Mouse (Mus musculus) brain, adult 2 months (tissue): Measurements from ENCODE around the gene Nmnat1.

Experiments
- DNase-seq: peaks from one replicate; pipeline ENCODE4 v3.0.0; 2011; ENCODE audit warnings: low read depth, low spot score

Nmnat1 gene

DNA sequence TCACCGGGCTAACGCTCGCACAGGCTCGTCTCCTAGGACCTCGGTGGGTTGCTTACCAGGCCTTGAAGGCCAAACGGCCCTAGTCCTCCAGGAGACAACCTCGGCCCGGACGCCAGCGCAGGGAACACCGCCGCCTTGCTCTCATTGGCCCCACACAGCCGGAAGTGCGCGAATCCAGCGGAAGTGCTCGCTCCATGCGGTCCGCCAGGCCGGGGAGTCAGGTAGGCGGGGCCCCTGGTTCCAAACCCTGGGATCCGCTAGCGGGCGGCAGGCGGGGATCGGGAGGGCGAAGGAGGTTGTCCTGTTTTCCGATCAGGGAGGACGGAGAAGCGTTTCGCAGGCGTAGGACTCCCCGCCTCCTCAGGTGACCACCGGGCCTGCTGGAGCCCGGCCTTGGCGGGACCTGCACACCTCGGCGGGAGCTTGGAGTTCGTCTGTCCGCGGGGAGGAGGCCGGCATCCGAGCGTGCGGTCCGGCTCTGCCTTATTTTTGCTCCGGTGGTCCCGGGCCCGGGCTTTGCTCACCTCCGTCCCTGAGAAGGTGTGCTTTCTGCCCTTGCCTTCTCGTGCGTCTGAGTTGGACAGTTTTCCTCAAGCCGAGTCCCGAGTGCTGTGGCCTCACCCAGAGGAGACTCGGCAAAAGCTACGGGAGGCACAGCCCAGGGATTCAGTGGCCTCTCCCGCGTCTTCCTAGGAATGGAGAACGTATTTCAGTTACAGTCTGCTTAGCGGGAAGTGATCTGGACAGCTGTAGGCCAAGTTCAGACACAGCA lies at the start of gene Nmnat1, which contains the start of gene Lzic:
Nmnat1 (minus strand) TSS at position 150 of the 772 bp plus-strand sequence.
Lzic (plus strand) TSS at position 177 of the 772 bp plus-strand sequence.
- DNase-seq, result peak; percentile 97

GRCm38 (mm10) chr4:149529691-149530090 lies 44.7 kb upstream of the Nmnat1 start:
- DNase-seq, result no peak

- DNase-seq, result no peak
Measured at GRCm38 (mm10) chr4:149527621-149528354, 42.8 kb upstream of the Nmnat1 start.

DNA sequence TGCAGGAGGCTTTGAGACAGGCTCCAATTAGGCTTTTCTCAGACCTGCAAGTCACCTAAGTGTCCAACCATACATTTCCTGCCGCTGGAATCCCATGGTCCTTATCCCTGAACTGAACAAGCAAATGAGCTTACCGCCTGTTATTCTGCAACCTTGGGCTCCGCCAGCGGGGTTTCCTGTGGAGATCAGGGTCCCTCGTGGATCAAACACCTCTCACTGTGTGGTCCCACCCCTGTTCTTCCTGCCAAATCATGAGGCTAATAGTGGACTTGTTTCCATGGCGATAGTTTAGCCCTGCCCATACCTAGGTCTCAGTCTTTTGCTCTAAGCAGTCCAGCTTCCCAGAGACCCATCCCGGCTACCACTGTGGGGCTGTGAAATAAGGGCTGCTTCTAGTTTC lies 41.3 kb upstream of the Nmnat1 start:
- DNase-seq, result peak; percentile 47

GRCm38 (mm10) chr4:149525811-149526210 lies 40.8 kb upstream of the Nmnat1 start:
- DNase-seq, result no peak

- DNase-seq, result no peak
Measured at GRCm38 (mm10) chr4:149525170-149525569, 40.2 kb upstream of the Nmnat1 start.

DNA sequence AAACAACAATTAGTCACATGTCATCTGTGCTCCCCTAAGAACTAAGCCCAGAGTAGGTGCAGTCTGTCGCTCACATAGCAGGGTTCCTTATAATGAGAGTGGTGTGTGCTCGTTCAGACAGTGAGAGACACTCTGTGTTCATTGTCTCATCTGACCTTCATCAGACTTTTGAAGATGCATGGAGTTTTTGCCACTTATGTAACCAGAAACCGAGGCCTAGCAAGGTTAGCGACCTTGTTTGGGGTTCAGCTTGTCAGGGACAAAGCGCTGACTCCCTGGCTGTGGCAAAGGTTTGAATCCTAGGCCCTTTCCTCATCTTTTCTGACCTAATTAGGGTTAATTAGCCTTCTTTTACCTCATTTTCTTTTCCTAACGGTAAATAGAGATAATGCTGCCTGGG lies 39.0 kb upstream of the Nmnat1 start:
- no peak for DNase-seq

DNA sequence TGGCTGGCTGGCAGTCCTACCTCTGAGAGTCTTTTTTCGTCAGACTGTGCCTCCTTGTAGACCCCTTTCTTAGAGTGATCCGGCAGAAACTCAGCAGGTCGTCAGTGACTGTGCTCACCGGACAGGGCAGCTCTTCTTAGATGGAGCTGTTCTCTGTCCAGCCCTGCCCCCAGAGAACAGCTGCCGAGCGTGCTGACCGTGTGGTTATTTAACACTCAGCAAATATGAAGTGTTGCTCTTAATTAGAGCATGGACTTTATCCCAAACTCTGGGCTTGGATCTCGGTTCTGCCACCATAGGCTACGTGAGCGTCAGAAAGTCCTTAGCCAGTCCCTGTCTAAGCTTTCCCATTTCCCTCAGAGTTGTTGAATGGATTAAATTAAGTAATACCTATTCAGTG lies 36.3 kb upstream of the Nmnat1 start:
- DNase-seq, result no peak

DNA sequence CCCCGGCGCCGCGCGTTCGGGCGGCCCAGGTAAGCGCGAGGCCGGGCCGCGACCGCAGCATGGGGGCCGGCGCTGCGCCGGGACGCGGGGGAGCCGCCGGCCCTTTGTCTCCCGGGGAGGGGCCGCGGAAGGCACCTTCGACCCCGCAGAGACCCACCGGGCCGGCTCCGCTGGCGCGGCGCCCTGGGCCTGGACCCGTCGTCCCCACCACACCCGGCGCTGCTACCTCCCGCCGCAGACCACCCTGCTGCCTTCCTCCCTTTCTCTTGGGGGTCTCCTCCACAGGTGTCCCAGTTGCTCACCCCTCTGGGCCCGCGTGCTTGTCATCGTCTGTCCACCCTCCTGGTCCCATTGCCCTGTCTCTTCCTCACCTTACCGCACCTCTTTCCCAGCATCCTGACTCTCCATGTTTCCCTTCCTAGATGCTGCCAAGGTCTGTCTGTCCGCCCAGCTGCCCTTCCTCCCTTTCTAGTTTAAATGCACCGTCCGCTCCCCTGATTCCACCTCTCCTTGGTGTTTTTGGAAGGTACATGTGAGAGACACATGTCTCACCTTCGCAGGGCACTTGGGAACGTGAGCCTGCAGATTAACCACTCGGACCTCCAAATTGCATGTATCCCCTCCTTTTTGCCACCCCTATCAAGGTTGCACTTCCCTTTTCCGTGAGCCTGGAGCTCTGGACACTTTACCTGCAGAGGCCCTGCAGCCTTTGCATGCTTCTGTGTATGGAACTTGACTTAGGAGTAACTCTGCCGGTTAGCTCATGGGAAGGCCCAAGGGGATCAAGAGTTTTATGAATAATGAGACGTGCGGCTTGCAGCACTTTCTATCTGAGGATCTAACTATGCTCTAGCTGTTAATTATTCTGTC lies 33.6 kb upstream of the Nmnat1 start:
- DNase-seq, result no peak

- peak; percentile 98 for DNase-seq
Measured at GRCm38 (mm10) chr4:149517868-149518340, 32.9 kb upstream of the Nmnat1 start, which contains the start of gene Ctnnbip1. TSS of gene Ctnnbip1 (plus strand) at chr4:149518236.

DNA sequence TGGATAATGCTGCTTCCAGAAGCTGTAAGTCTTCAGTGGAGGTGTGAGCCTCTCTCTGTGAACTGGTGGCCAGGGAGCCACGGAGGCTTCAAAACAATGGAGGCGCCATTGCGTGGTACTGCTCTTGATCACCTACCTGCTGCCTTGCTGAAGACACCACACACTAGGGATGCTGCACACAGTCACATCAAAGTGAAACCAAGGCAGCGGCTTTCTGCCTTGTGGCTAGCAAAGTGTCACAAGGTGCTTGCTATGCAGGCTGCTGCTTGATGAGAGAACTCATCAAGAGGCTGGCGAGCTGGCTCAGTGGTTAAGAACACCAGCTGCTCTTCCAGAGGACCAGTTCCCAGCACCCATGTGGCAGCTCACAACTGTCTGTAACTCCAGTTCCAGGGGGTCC lies 30.7 kb upstream of the Nmnat1 start:
- DNase-seq, result no peak

DNA sequence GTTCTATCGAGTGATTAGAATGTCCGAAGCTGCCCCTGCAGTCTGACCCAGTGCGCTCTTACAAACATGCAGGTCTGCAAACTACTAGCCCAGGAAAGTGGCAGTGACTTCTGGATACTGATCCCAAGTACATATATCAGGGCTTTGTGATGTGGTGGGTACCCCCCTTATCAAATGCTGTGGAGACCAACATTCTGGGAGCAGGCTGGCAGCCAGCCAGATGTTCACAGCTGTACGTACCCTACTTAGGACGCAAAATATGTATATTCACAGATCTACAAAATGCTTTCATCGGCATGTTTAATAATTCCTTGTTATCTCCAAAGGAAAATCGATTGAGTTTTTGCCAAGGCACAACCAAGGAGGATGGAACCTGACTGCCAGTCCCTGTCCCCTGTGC lies 27.1 kb upstream of the Nmnat1 start:
- DNase-seq, result no peak

DNA sequence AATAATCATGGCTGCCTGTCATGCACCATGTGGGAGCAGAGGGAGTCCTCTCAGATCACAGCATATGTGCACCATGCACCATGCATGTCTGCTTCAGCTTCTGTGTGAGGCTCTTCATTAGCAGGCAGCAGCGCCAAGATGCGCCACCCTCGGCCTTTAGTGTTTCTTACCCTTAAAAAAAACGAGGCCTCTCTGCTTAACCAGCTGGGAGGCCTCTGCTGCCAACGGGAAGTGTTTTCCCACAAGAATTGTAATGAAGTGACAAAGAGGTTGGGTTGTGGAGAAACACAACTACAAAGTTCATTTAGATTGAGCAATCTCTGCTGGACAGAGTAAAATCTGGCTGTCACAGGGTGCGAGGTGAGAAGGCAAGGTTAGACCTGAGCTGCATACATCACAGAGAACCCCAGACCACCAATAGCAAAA lies 26.2 kb upstream of the Nmnat1 start:
- DNase-seq, result no peak

DNA sequence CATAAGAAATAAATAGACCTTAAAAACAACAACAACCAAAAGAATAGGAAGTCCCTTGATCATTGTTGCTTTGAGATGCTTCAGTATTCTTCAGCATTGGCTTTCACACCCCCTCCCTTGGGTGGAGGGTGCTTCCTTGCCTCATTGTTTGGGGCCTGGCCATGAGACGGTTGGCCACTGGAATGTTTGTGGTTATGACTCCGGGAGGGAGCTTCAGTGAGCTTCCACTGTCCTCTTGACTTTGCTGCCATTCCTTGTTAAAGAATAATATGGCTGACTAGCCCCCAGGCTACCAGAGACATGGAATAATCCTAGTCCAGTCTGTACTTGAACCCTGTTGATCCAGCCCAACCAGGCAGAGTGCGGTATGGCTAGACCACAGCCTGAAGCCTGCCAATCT lies 21.9 kb upstream of the Nmnat1 start:
- DNase-seq, result no peak

GRCm38 (mm10) chr4:149505261-149505967 lies 20.4 kb upstream of the Nmnat1 start:
- no peak for DNase-seq

DNA sequence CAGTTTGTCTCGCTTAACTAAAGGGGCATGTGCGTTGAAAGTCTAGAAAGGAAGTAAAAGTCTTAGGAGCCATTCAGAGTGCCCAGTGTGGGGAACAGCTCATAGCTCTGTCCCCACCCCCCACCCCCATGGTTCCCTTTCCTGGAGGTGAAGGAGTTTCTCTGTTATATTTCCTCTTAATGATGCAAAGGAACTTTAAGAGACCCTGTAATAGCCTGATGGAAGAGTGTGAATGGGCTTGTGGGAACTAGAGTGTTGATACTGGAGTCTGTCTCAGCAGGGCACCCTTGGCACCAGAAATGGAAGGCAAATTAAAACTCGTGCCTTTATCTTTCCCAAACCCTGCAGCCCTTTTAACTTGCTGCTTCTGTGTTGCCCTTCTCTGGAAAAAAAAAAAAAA lies 19.9 kb upstream of the Nmnat1 start:
- no peak for DNase-seq

- DNase-seq, result no peak
Measured at GRCm38 (mm10) chr4:149504363-149504762, 19.4 kb upstream of the Nmnat1 start.

GRCm38 (mm10) chr4:149499790-149500189 lies 14.8 kb upstream of the Nmnat1 start:
- DNase-seq, result no peak

GRCm38 (mm10) chr4:149498901-149499300 lies 13.9 kb upstream of the Nmnat1 start:
- DNase-seq, result no peak

DNA sequence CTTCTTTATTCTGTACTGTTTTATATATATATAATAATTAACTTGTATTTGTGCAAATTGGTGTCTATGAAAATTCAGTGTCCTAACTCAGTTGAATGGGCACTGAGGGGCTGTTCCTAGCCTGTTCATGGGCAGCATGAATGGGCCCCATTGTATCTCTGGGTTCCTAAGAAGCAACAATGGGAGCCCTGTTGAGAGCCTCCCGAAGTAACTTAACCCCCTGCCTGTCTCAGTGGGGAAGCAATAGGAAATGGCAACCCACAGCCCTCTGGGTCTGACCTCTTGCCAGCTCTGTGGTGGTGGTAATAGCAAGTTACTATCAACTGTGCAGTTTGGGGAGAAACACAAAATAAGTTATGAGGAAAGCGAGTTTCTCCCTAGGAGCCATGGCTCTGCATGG lies 11.6 kb upstream of the Nmnat1 start:
- DNase-seq, result peak; percentile 84

GRCm38 (mm10) chr4:149491151-149491550 lies 6.1 kb upstream of the Nmnat1 start:
- DNase-seq, result no peak
